Mouse (Mus musculus): ENCODE measurements at regions not wholly inside any gene's neighbourhood (a gene's known extent, or its start where the extent isn't known, plus 50 kb on each side); places are given as distances from the start of the nearest gene placed in this dataset.

- no peak overlapping the region for H3K9ac ChIP-seq (ENCODE audit: low read depth, low read length)
- no peak for ATAC-seq (ENCODE audit: low read depth)
- no peak overlapping the region for H3K27ac ChIP-seq (replicated peaks; ENCODE audit: low read depth, low read length)
- H3K9me3 ChIP-seq (ENCODE audit: control insufficient read depth, low read length) = no peaks in the 10 kb centered on the region
- H3K4me1 ChIP-seq (ENCODE audit: control insufficient read depth, insufficient read depth, low read length) = no peaks in the 10 kb centered on the region
- H3K4me2 ChIP-seq (ENCODE audit: low read depth, low read length) = no peak overlapping the region
- no peak overlapping the region for H3K4me3 ChIP-seq (ENCODE audit: low read depth, low read length)
- WGBS = 78% methylated on average over 7 of the region's 7 CpGs
- DNase-seq (ENCODE audit: low spot score) = peak; percentile 7
- H3K36me3 ChIP-seq (ENCODE audit: control insufficient read depth, insufficient read depth, low read length) = no peaks in the 10 kb centered on the region
- no peaks in the 10 kb centered on the region for H3K27me3 ChIP-seq (replicated peaks; ENCODE audit: control insufficient read depth, insufficient read depth, low read length)
Observed at GRCm38 (mm10) chr5:90088541-90088940, 135.3 kb downstream of the Cox18 start.

DNA sequence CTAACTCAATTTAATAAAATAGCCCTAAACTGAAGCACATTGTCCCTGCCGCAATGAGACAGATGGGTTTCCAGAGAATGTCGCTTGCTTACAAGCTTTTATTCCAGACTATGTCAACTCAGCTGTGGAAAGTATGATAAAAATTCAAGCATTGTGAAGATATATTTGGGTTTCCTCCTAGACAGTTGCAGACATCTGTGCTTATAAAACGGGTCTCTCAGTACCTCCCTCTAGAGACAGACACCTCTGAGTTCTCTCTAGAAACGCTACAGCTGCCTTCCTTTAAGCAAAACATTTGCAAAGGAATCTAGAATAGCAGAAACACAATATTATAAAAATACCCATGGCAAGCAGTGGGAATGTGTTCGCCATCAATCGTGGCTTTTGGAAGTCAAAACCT lies 137.3 kb downstream of the Cox18 start:
- no peaks in the 10 kb centered on the region for H3K4me1 ChIP-seq (ENCODE audit: control insufficient read depth, insufficient read depth, low read length)
- no peak overlapping the region for H3K4me2 ChIP-seq (ENCODE audit: low read depth, low read length)
- H3K36me3 ChIP-seq (ENCODE audit: control insufficient read depth, insufficient read depth, low read length) = no peaks in the 10 kb centered on the region
- 55% methylated on average over 6 of the region's 6 CpGs for WGBS
- no peaks in the 10 kb centered on the region for H3K27me3 ChIP-seq (replicated peaks; ENCODE audit: control insufficient read depth, insufficient read depth, low read length)
- H3K9me3 ChIP-seq (ENCODE audit: control insufficient read depth, low read length) = no peaks in the 10 kb centered on the region
- H3K27ac ChIP-seq (replicated peaks; ENCODE audit: low read depth, low read length) = no peak overlapping the region
- no peak overlapping the region for H3K4me3 ChIP-seq (ENCODE audit: low read depth, low read length)
- ATAC-seq (ENCODE audit: low read depth) (no peak), DNase-seq (ENCODE audit: low spot score) (peak; percentile 22)
- H3K9ac ChIP-seq (ENCODE audit: low read depth, low read length) = no peak overlapping the region

GRCm38 (mm10) chr5:90077025-90077536 lies 146.7 kb downstream of the Cox18 start:
- no peak overlapping the region for H3K27ac ChIP-seq (replicated peaks; ENCODE audit: low read depth, low read length)

GRCm38 (mm10) chr5:90075629-90076349 lies 148.0 kb downstream of the Cox18 start:
- Histone ChIP-seq H3K4me3 (ENCODE audit: low read depth, low read length) (no peak overlapping the region), H3K4me2 (ENCODE audit: low read depth, low read length) (no peak overlapping the region), H3K4me1 (ENCODE audit: control insufficient read depth, insufficient read depth, low read length) (no peaks in the 10 kb centered on the region), H3K9ac (ENCODE audit: low read depth, low read length) (no peak overlapping the region), H3K27me3 (replicated peaks; ENCODE audit: control insufficient read depth, insufficient read depth, low read length) (no peaks in the 10 kb centered on the region), H3K27ac (replicated peaks; ENCODE audit: low read depth, low read length) (no peak overlapping the region), H3K9me3 (ENCODE audit: control insufficient read depth, low read length) (no peaks in the 10 kb centered on the region), H3K36me3 (ENCODE audit: control insufficient read depth, insufficient read depth, low read length) (no peaks in the 10 kb centered on the region)
- no peak for ATAC-seq (ENCODE audit: low read depth)
- WGBS = 91% methylated on average over 11 of the region's 11 CpGs
- DNase-seq (ENCODE audit: low spot score) = no peak

More at GRCm38 (mm10) chr5:90077025-90077536, 146.7 kb downstream of the Cox18 start:
- H3K27me3 ChIP-seq (replicated peaks; ENCODE audit: control insufficient read depth, insufficient read depth, low read length) = no peaks in the 10 kb centered on the region
- WGBS = 92% methylated on average over 6 of the region's 6 CpGs
- no peak overlapping the region for H3K4me3 ChIP-seq (ENCODE audit: low read depth, low read length)
- H3K9me3 ChIP-seq (ENCODE audit: control insufficient read depth, low read length) = no peaks in the 10 kb centered on the region
- H3K9ac ChIP-seq (ENCODE audit: low read depth, low read length) = no peak overlapping the region
- DNase-seq (ENCODE audit: low spot score) = no peak
- H3K4me2 ChIP-seq (ENCODE audit: low read depth, low read length) = no peak overlapping the region
- H3K36me3 ChIP-seq (ENCODE audit: control insufficient read depth, insufficient read depth, low read length) = no peaks in the 10 kb centered on the region
- no peaks in the 10 kb centered on the region for H3K4me1 ChIP-seq (ENCODE audit: control insufficient read depth, insufficient read depth, low read length)
- no peak for ATAC-seq (ENCODE audit: low read depth)

DNA sequence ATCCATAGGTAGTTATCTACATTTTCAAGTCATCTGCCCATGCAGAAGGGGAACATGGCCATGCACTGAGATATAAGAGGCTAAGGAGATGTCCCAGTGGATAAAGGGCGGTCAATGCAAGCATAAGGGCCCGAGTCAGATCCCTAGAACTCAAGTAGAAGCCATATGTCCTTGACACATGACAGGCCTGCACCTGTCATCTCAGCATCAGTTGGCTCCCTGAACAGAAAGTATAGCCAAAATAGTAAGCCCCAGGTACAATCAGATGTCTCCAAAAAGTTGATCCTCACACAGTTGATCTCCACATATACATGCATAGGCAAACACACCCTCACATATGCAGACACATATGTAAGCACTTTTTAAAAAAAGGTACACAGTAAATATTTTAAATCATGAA lies 152.0 kb downstream of the Cox18 start:
- no peaks in the 10 kb centered on the region for H3K36me3 ChIP-seq (ENCODE audit: control insufficient read depth, insufficient read depth, low read length)
- H3K4me1 ChIP-seq (ENCODE audit: control insufficient read depth, insufficient read depth, low read length) = no peaks in the 10 kb centered on the region
- ATAC-seq (ENCODE audit: low read depth) (no peak), DNase-seq (ENCODE audit: low spot score) (no peak)
- no peak overlapping the region for H3K27ac ChIP-seq (replicated peaks; ENCODE audit: low read depth, low read length)
- H3K27me3 ChIP-seq (replicated peaks; ENCODE audit: control insufficient read depth, insufficient read depth, low read length) = no peaks in the 10 kb centered on the region
- 86% methylated on average over 2 of the region's 2 CpGs for WGBS
- H3K4me3 ChIP-seq (ENCODE audit: low read depth, low read length) = no peak overlapping the region
- H3K9ac ChIP-seq (ENCODE audit: low read depth, low read length) = no peak overlapping the region
- H3K4me2 ChIP-seq (ENCODE audit: low read depth, low read length) = no peak overlapping the region
- H3K9me3 ChIP-seq (ENCODE audit: control insufficient read depth, low read length) = no peaks in the 10 kb centered on the region

DNA sequence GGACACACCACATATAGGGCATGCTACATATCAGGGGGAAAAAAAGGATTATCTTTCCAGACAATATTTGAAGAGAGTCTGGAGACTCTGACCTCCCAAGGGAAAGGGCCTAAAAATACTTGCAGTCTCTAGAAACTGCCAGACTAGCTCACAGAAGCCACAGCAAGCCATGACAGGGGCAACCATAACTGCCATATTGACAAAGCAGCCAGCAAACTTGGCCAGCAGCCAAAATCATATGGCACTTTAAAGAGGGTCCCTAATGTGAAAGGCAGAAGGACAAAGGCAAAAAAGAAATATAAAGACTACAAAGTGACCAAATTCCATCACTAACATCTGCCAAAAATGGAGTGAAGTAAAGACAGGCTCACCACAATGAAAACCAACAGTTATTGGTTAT lies 155.2 kb downstream of the Cox18 start:
- no peaks in the 10 kb centered on the region for H3K36me3 ChIP-seq (ENCODE audit: control insufficient read depth, insufficient read depth, low read length)
- ATAC-seq (ENCODE audit: low read depth) = no peak

DNA sequence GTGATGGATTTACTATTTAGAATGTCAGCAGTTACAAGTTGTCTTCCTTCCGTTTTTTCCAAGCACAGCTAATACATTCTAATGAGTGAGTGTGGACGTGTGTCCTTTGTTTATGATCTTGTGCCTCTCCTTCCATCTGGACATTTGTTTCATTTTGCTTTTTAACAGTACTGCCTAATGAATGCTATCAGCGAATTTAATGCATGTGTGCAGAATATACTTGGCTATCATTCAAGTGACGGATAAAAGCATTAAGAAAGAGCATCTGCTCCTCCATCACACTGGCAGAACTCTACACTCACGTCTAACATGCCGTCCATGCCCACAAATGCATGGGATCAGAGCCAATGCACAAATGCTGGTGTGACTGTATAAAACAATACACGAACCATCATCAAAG lies 156.0 kb downstream of the Cox18 start:
- Histone ChIP-seq H3K4me3 (ENCODE audit: low read depth, low read length) (no peak overlapping the region), H3K27ac (replicated peaks; ENCODE audit: low read depth, low read length) (no peak overlapping the region), H3K9ac (ENCODE audit: low read depth, low read length) (no peak overlapping the region), H3K36me3 (ENCODE audit: control insufficient read depth, insufficient read depth, low read length) (no peaks in the 10 kb centered on the region), H3K4me1 (ENCODE audit: control insufficient read depth, insufficient read depth, low read length) (no peaks in the 10 kb centered on the region; the same call in 1 of the 2 replicates), H3K4me2 (ENCODE audit: low read depth, low read length) (no peak overlapping the region), H3K9me3 (ENCODE audit: control insufficient read depth, low read length) (no peaks in the 10 kb centered on the region), H3K27me3 (replicated peaks; ENCODE audit: control insufficient read depth, insufficient read depth, low read length) (peaks cover 4% of the 10 kb centered on the region; the same call in 1 of the 2 replicates)
- 59% methylated on average over 7 of the region's 7 CpGs for WGBS
- ATAC-seq (ENCODE audit: low read depth) (no peak), DNase-seq (ENCODE audit: low spot score) (no peak)

More for the DNA sequence above, 155.2 kb downstream of the Cox18 start:
- Histone ChIP-seq H3K9ac (ENCODE audit: low read depth, low read length) (no peak overlapping the region), H3K4me3 (ENCODE audit: low read depth, low read length) (no peak overlapping the region), H3K27ac (replicated peaks; ENCODE audit: low read depth, low read length) (no peak overlapping the region), H3K4me1 (ENCODE audit: control insufficient read depth, insufficient read depth, low read length) (no peaks in the 10 kb centered on the region; the same call in 1 of the 2 replicates), H3K27me3 (replicated peaks; ENCODE audit: control insufficient read depth, insufficient read depth, low read length) (no peaks in the 10 kb centered on the region), H3K9me3 (ENCODE audit: control insufficient read depth, low read length) (no peaks in the 10 kb centered on the region), H3K4me2 (ENCODE audit: low read depth, low read length) (no peak overlapping the region)
- DNase-seq (ENCODE audit: low spot score) = no peak

DNA sequence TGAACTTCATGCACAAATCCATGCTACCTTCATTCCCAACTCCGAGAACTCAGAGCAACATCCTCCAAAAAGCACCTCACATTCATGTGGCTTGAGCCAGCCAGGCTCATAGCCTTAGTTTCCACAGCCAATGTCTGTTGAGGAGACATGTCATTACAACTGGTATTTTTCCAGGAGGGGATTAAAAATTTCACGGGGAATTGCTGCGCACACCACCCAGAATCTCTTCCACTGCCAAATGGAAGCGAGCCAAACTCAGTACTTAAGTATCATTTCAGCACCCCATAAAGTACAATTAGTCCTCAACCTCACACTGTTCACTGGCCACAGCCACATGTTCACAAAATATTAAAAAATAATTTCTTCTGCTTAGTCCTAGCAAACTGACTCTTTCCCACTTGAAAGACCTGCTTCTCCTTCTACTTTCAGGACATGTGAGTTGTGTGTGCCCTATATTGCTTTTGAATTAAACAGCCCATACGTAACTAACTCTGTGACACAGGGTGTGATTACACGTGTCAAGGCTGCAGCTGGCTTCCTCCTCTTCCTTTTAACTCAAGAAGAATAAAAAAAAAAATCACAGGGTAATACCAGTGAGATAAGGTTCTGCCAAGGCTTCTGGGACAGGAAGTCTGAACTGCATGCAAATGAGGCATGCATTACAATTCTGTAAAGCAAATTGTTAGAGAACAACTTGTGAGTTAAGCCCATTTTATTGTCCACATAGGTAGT lies 157.8 kb downstream of the Cox18 start:
- peak; percentile 80 for ATAC-seq (ENCODE audit: low read depth)
- Histone ChIP-seq H3K27ac (replicated peaks; ENCODE audit: low read depth, low read length) (no peak overlapping the region), H3K4me1 (ENCODE audit: control insufficient read depth, insufficient read depth, low read length) (no peaks in the 10 kb centered on the region; the same call in 1 of the 2 replicates), H3K36me3 (ENCODE audit: control insufficient read depth, insufficient read depth, low read length) (no peaks in the 10 kb centered on the region), H3K9ac (ENCODE audit: low read depth, low read length) (no peak overlapping the region), H3K9me3 (ENCODE audit: control insufficient read depth, low read length) (no peaks in the 10 kb centered on the region), H3K4me2 (ENCODE audit: low read depth, low read length) (no peak overlapping the region), H3K27me3 (replicated peaks; ENCODE audit: control insufficient read depth, insufficient read depth, low read length) (peaks cover 4% of the 10 kb centered on the region; the same call in 1 of the 2 replicates), H3K4me3 (ENCODE audit: low read depth, low read length) (no peak overlapping the region)
- peak; percentile 81 for DNase-seq (ENCODE audit: low spot score)
- WGBS = 56% methylated on average over 6 of the region's 6 CpGs

All from embryonic facial prominence, embryonic 14.5 days (tissue).